Mouse (Mus musculus) stomach, postnatal 0 days (tissue): ENCODE results near the gene Glt28d2. TPM values are rescaled to one million over a fixed set of nuclear protein-coding genes. Genes with fewer than 3 reads are reported as not detected.
A peak's percentile ranks its signal among the peaks of the same experiment; 100 is the strongest.

Source experiments
- ATAC-seq: fragments of 200-750 bp; cut with Nextera tagmentation; 2 replicates; pipeline ENCODE4 v1.8.0; 2017; ENCODE audit not compliant: low FRiP score, low TSS enrichment
- DNase-seq: peaks from one replicate; pipeline ENCODE4 v3.0.0-alpha.2; 2016; ENCODE audit warnings: low spot score
- H3K27ac ChIP-seq: fragments of 300-500 bp; sonication (generic); replicated peaks from 2 replicates; pipeline ENCODE4 v1.5.1; 2014; ENCODE audit warnings: mild to moderate bottlenecking, control low read depth
- H3K27me3 ChIP-seq: fragments of 300-500 bp; sonication (generic); 2 replicates; pipeline ENCODE4 v1.6.1; 2014; ENCODE audit warnings: low read length; ENCODE audit not compliant: control insufficient read depth, insufficient read depth
- H3K36me3 ChIP-seq: fragments of 300-500 bp; sonication (generic); 2 replicates; pipeline ENCODE4 v1.6.1; 2014; ENCODE audit warnings: low read length, mixed read lengths; ENCODE audit not compliant: control insufficient read depth, insufficient read depth
- H3K4me1 ChIP-seq: fragments of 300-500 bp; sonication (generic); replicated peaks from 2 replicates; pipeline ENCODE4 v1.6.1; 2014; ENCODE audit warnings: antibody characterized with exemption; ENCODE audit not compliant: control insufficient read depth, insufficient read depth
- H3K4me2 ChIP-seq: fragments of 300-500 bp; sonication (generic); replicated peaks from 2 replicates; pipeline ENCODE4 v1.6.1; 2014; ENCODE audit warnings: low read depth, mild to moderate bottlenecking, control low read depth, moderate library complexity
- H3K4me3 ChIP-seq: fragments of 300-500 bp; sonication (generic); 2 replicates; pipeline ENCODE4 v1.5.1; 2014; ENCODE audit warnings: low read depth, low read length, control low read depth
- H3K9ac ChIP-seq: fragments of 300-500 bp; sonication (generic); 2 replicates; pipeline ENCODE4 v1.6.1; 2014; ENCODE audit warnings: mild to moderate bottlenecking, low read length, control low read depth, mixed read lengths
- H3K9me3 ChIP-seq: fragments of 300-500 bp; sonication (generic); 2 replicates; pipeline ENCODE4 v1.6.1; 2016; ENCODE audit warnings: low read length; ENCODE audit not compliant: control insufficient read depth
- CTCF ChIP-seq: IDR thresholded peaks from 2 replicates; pipeline ENCODE4 v1.5.1; 2016; ENCODE audit warnings: antibody characterized with exemption, low read depth, mild to moderate bottlenecking, moderate library complexity
- EP300 ChIP-seq: optimal IDR thresholded peaks from 2 replicates; pipeline ENCODE3; 2016; ENCODE audit warnings: antibody characterized with exemption
- WGBS: fragments of 180-500 bp; shearing (Covaris S2); extraction: QIAGEN DNeasy Blood & Tissue Kit; methylation state at CpG from one replicate; pipeline ENCODE4 v1.1.7; 2014; 5-methylcytosine and 5-hydroxymethylcytosine counted together
- polyA plus RNA-seq: library from polyadenylated mRNA; unstranded; fragments of >200 nt; fragmentation: Nextera tagmentation; extraction: Ambion mirVana; gene quantifications from 2 replicates; pipeline ENCODE4 v1.2.1, GENCODE M21; 2015

The Glt28d2 gene
- polyA plus RNA-seq, 1 experiment from 2014 or later, result 6.5 TPM

DNA sequence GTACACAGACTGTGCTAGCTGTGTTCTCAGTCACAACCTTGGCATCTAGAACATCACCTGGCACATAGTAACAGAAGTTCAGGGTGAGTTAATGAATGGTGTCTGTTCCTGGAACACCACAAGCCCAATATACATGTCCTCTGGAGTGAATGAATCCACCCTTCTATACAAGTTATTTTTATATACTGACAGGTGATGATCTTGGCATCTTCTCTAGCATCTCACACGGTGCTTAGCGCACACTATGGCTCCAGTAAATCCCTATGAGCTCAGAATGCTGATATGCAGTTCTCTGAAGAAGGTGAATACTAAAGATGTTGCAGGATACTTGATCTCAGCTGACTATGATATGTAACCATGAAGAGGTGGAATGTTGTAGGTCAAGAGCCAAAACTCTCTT lies 24.4 kb downstream of the Glt28d2 start:
- TF ChIP-seq CTCF (no peak), EP300 (no peak)
- no peak for DNase-seq
- ATAC-seq, result no peak
- Histone ChIP-seq H3K9ac (no peak overlapping the region), H3K27me3 (no peaks in the 10 kb centered on the region), H3K4me1 (no peaks in the 10 kb centered on the region), H3K9me3 (no peaks in the 10 kb centered on the region), H3K4me2 (no peak overlapping the region), H3K36me3 (no peaks in the 10 kb centered on the region), H3K4me3 (no peak overlapping the region), H3K27ac (no peak overlapping the region)
- WGBS, result 79% methylated on average over 2 of the region's 2 CpGs

DNA sequence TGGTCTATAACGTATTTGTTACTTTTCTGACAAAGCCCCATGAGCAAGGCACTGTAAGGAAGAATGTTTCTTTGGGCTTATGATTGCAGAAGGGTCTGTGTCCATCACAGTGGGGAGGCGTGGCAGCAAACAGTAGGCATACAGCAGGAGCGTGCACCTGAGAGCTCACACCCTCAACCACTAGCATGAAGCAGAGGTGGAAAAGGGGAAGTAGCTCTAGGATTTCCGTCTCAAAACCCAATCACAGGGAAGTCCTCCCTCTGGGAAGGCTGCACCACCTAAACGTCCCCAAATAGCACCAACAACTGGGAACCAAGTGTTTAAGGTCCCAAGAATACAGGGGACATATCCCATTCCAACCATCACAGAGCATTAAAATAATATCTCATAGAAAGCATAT lies 26.3 kb downstream of the Glt28d2 start:
- no peak overlapping the region for H3K27ac ChIP-seq
- no peak for DNase-seq
- H3K36me3 ChIP-seq, result no peaks in the 10 kb centered on the region
- no peak overlapping the region for H3K4me2 ChIP-seq
- TF ChIP-seq EP300, result no peak
- no peak for TF ChIP-seq CTCF
- H3K9me3 ChIP-seq, result no peaks in the 10 kb centered on the region
- H3K9ac ChIP-seq, result no peak overlapping the region
- H3K27me3 ChIP-seq, result no peaks in the 10 kb centered on the region
- no peak overlapping the region for H3K4me3 ChIP-seq
- 69% methylated on average over 5 of the region's 5 CpGs for WGBS
- ATAC-seq, result no peak
- no peaks in the 10 kb centered on the region for H3K4me1 ChIP-seq

DNA sequence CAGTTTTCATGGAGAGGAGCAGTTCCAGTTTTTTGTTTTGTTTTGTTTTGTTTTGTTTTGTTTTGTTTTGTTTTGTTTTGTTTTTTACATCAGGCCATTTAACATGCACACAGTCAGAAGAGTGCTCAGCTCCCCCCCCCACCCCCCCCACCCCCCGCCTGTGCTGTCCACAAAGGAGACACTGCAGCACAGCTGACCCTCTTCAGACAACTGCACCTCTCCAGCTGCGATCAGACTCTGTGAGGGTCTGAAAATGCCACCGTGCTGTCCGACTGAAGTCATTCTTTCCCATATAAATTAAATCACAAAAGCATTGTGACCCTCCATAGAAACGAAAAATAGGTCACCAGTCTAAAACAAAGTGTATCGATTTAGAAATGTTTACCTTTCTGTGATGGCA lies 28.0 kb downstream of the Glt28d2 start:
- ATAC-seq (no peak), DNase-seq (no peak)
- WGBS, result 60% methylated on average over 6 of the region's 6 CpGs
- no peaks in the 10 kb centered on the region for H3K27me3 ChIP-seq
- no peak overlapping the region for H3K4me2 ChIP-seq
- no peaks in the 10 kb centered on the region for H3K36me3 ChIP-seq
- no peaks in the 10 kb centered on the region for H3K9me3 ChIP-seq
- no peak overlapping the region for H3K9ac ChIP-seq
- H3K27ac ChIP-seq, result no peak overlapping the region
- no peaks in the 10 kb centered on the region for H3K4me1 ChIP-seq
- TF ChIP-seq EP300, result no peak
- no peak for TF ChIP-seq CTCF
- no peak overlapping the region for H3K4me3 ChIP-seq

DNA sequence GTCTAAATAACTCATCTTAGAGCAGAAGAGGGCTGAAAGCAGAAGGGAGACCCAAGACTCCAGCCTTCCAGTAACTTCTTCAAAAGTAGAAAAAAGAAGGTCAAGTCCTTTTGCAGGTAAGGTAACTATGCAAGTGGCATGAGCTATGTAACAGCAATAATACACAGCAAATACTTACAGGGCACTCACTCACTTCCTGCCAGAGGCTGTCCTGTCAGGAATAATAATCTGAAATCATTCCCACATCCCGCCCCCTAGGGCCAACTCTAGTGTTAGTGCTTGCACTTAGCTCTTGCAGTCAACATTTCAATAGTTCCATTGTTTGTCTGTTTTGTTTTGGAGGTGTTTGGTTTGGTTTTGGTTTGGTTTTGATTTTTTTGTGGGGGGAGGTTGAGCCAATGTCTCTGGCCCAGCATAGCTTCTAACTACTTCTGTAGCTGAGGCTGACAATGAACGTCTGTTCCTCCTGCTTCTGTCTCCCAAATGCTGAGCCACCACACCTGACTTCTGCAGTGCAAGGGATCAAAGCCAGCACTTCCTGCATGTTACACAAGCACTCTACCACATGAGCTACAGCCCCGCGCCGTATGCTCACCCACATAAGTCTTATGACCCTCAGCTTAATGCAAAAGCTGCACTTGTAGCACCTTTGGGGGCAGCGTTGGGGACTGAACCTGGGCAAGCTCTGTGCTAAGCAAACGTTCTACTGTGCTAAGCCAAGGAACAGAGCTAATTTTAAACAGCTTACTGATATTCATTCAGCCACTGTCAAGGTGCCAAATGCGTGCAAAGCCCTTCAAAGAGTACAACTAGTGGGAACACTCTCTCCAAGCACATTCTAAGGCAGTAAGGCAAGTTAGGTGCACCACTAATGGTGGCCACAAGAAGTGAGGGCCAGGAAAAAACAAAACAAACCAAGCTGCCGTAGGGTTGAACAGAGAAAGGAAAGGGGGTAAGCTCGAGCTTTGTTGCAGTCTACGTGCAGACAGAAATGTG lies 28.9 kb downstream of the Glt28d2 start:
- no peak for ATAC-seq
- Histone ChIP-seq H3K4me2 (no peak overlapping the region), H3K4me3 (no peak overlapping the region), H3K36me3 (no peaks in the 10 kb centered on the region), H3K4me1 (no peaks in the 10 kb centered on the region), H3K9me3 (no peaks in the 10 kb centered on the region), H3K9ac (no peak overlapping the region), H3K27me3 (no peaks in the 10 kb centered on the region), H3K27ac (0 out of 2 replicates have a peak overlapping the region, but pooled peaks have one; percentile 4)
- TF ChIP-seq EP300, result no peak
- no peak for TF ChIP-seq CTCF
- WGBS, result 51% methylated on average over 11 of the region's 11 CpGs
- DNase-seq, result no peak

DNA sequence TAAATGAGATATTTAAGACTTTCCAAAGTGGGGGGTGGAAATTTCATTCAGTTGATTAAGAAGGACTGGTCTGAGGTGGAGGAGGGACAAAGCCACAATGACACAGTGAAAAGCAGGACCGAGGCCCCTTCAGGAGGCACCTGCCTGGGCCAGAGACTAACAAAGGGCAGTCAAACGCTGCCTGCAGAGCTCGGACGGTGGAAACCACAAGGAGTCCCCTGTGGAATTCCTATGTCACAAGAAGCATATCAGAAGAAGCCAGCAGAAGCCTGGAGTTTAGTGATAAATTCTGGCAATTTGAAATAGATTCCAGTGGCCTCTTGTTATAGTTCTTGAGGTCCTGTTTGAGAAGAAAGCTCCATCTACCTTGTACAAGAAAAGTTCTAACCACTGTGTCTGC lies 30.2 kb downstream of the Glt28d2 start:
- DNase-seq (no peak), ATAC-seq (no peak)
- WGBS, result 45% methylated on average over 4 of the region's 4 CpGs
- Histone ChIP-seq H3K4me1 (no peaks in the 10 kb centered on the region), H3K9me3 (no peaks in the 10 kb centered on the region), H3K9ac (no peak overlapping the region), H3K36me3 (no peaks in the 10 kb centered on the region), H3K4me2 (no peak overlapping the region), H3K4me3 (no peak overlapping the region), H3K27ac (no peak overlapping the region), H3K27me3 (no peaks in the 10 kb centered on the region)
- no peak for TF ChIP-seq EP300
- TF ChIP-seq CTCF, result no peak

DNA sequence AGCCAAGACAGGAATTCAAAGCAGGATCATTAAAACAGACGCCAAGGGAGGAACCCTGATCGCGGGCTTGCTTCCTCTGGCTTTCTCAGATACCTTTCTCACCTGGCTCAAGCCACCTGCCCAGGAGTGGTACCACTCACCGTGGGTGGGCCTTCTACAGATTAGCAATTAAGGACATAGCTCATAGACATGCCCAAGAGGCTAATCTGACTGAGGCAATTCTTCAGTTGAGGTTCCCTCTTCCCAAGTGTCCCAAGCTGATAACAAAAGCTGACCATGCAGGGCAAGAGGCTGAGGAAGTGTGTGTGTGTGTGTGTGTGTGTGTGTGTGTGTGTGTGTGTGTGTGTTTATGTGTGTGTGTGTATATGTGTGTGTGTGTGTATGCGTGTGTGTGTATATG lies 31.4 kb downstream of the Glt28d2 start:
- Histone ChIP-seq H3K27me3 (no peaks in the 10 kb centered on the region), H3K27ac (no peak overlapping the region), H3K4me2 (no peak overlapping the region), H3K9me3 (no peaks in the 10 kb centered on the region), H3K9ac (no peak overlapping the region), H3K4me1 (no peaks in the 10 kb centered on the region), H3K36me3 (no peaks in the 10 kb centered on the region), H3K4me3 (no peak overlapping the region)
- DNase-seq (no peak), ATAC-seq (no peak)
- TF ChIP-seq EP300 (no peak), CTCF (no peak)
- WGBS, result 76% methylated on average over 5 of the region's 5 CpGs
